Comparison of ENCODE assay signal across 14 mouse cellular contexts in the genomic region with DNA sequence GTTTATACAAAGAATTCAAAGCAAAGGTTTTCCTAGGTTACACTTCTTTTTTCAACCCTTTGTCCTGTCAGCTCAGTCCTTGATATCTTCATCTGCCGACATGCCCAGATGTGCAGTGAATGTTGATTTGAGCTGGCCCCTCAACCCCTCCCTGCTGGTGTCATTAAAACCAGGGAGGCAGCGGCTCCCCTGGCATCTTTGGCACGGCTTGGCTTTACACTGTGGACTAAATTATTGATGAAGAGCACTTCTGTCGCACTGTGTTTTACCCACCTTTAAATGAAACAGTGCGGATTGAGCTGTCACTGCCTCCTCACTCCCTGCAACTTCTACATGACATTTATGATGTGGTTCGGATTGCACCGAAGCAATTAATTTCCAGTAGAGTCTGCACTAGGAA.
DNase-seq lines count a peak whose midpoint lies in the region; ATAC-seq lines count a peak whose summit lies in the region.
"Had no signal": no experiment of that assay in that cellular context is flagged by ENCODE, and none has a peak within 500 bp of the region (broad histone marks: within the 10 kb centered on the region; RNA-seq: fewer than 3 reads in every experiment).

No protein-coding gene starts in this region.

- no peaks in the 10 kb centered on the region for H3K36me3 ChIP-seq in midbrain, embryonic 11.5 days (ENCODE audit: control insufficient read depth, insufficient read depth, low read length)
- no peaks in the 10 kb centered on the region for H3K36me3 ChIP-seq in midbrain, embryonic 10.5 days
- H3K36me3 ChIP-seq in hindbrain, embryonic 14.5 days (replicated peaks; ENCODE audit: control insufficient read depth, insufficient read depth): no peaks in the 10 kb centered on the region
- H3K36me3 ChIP-seq in midbrain, embryonic 16.5 days (ENCODE audit: control insufficient read depth, insufficient read depth, low read length): no peaks in the 10 kb centered on the region
- H3K36me3 ChIP-seq: forebrain, embryonic 10.5 days; heart, embryonic 12.5 days; intestine, embryonic 15.5 days; liver, embryonic 12.5 days had no signal

- 57% methylated on average over 7 of the region's 7 CpGs for WGBS in midbrain, embryonic 11.5 days
- 63% methylated on average over 7 of the region's 7 CpGs for WGBS in midbrain, embryonic 10.5 days
- 33% methylated on average over 7 of the region's 7 CpGs for WGBS in hindbrain, embryonic 14.5 days
- 24% methylated on average over 7 of the region's 7 CpGs for WGBS in midbrain, embryonic 16.5 days

- no peak overlapping the region for H3K4me2 ChIP-seq in midbrain, embryonic 11.5 days
- H3K4me2 ChIP-seq in hindbrain, embryonic 14.5 days (replicated peaks): peak overlapping the region; percentile 27; the same call in 1 of the 2 replicates
- peak overlapping the region; percentile 42 for H3K4me2 ChIP-seq in midbrain, embryonic 16.5 days (ENCODE audit: low read length)
- H3K4me2 ChIP-seq: heart, embryonic 12.5 days; intestine, embryonic 15.5 days; liver, embryonic 12.5 days; lung, embryonic 14.5 days had no signal

- H3K9ac ChIP-seq in midbrain, embryonic 11.5 days (ENCODE audit: low read length): no peak overlapping the region
- H3K9ac ChIP-seq in hindbrain, embryonic 14.5 days: no peak overlapping the region
- no peak overlapping the region for H3K9ac ChIP-seq in midbrain, embryonic 16.5 days (ENCODE audit: low read depth, low read length)
- H3K9ac ChIP-seq: heart, embryonic 12.5 days; intestine, embryonic 15.5 days; liver, embryonic 12.5 days; lung, embryonic 14.5 days had no signal

- no peaks in the 10 kb centered on the region for H3K27me3 ChIP-seq in midbrain, embryonic 11.5 days (ENCODE audit: control insufficient read depth, insufficient read depth, low read length)
- H3K27me3 ChIP-seq in midbrain, embryonic 10.5 days (ENCODE audit: low read depth, poor library complexity, severe bottlenecking): no peaks in the 10 kb centered on the region
- no peaks in the 10 kb centered on the region for H3K27me3 ChIP-seq in hindbrain, embryonic 14.5 days (ENCODE audit: control insufficient read depth, insufficient read depth, low read length)
- no peaks in the 10 kb centered on the region for H3K27me3 ChIP-seq in midbrain, embryonic 16.5 days (ENCODE audit: control insufficient read depth, insufficient read depth, low read depth, low read length)
- H3K27me3 ChIP-seq: heart, embryonic 12.5 days; intestine, embryonic 15.5 days; liver, embryonic 12.5 days had no signal

- H3K4me3 ChIP-seq in midbrain, embryonic 11.5 days (ENCODE audit: low read depth, low read length): no peak overlapping the region
- no peak overlapping the region for H3K4me3 ChIP-seq in midbrain, embryonic 10.5 days
- no peak overlapping the region for H3K4me3 ChIP-seq in hindbrain, embryonic 14.5 days (replicated peaks; ENCODE audit: low read length)
- H3K4me3 ChIP-seq in midbrain, embryonic 16.5 days (ENCODE audit: low read depth, low read length): no peak overlapping the region
- H3K4me3 ChIP-seq: forebrain, embryonic 10.5 days; heart, embryonic 12.5 days; intestine, embryonic 15.5 days; left cerebral cortex, adult 2 months; liver, embryonic 12.5 days had no signal

- H3K9me3 ChIP-seq in midbrain, embryonic 11.5 days (ENCODE audit: control insufficient read depth, low read length): no peaks in the 10 kb centered on the region
- H3K9me3 ChIP-seq in midbrain, embryonic 10.5 days (replicated peaks): no peaks in the 10 kb centered on the region
- no peaks in the 10 kb centered on the region for H3K9me3 ChIP-seq in hindbrain, embryonic 14.5 days (ENCODE audit: control insufficient read depth, low read length)
- H3K9me3 ChIP-seq in midbrain, embryonic 16.5 days (replicated peaks; ENCODE audit: control insufficient read depth, low read length, poor library complexity, severe bottlenecking): no peaks in the 10 kb centered on the region
- H3K9me3 ChIP-seq: forebrain, embryonic 10.5 days; heart, embryonic 12.5 days; intestine, embryonic 15.5 days; liver, embryonic 12.5 days had no signal

- DNase-seq in midbrain, embryonic 11.5 days (ENCODE audit: low spot score, missing footprints): no peak
- no peak for DNase-seq in midbrain, embryonic 10.5 days (ENCODE audit: low spot score)
- peak; percentile 37 for DNase-seq in hindbrain, embryonic 14.5 days (ENCODE audit: low spot score)
- DNase-seq in thymus, postnatal 0 days (ENCODE audit: low spot score): no peak
- no peak for DNase-seq in adipocyte (ENCODE audit: low spot score)
- no peak for DNase-seq in left cerebral cortex, adult 11 months (ENCODE audit: low spot score)
- DNase-seq: lung, embryonic 14.5 days; lung, postnatal 4 days had no signal

- no peaks in the 10 kb centered on the region; the same call in 1 of the 2 replicates for H3K4me1 ChIP-seq in midbrain, embryonic 11.5 days (ENCODE audit: control insufficient read depth, insufficient read depth, low read length)
- peaks cover 7% of the 10 kb centered on the region for H3K4me1 ChIP-seq in midbrain, embryonic 10.5 days
- peaks cover 4% of the 10 kb centered on the region for H3K4me1 ChIP-seq in hindbrain, embryonic 14.5 days (replicated peaks; ENCODE audit: control insufficient read depth, insufficient read depth, low read length)
- H3K4me1 ChIP-seq in midbrain, embryonic 16.5 days (ENCODE audit: control insufficient read depth, insufficient read depth, low read length): peaks cover 5% of the 10 kb centered on the region; the same call in 1 of the 2 replicates
- H3K4me1 ChIP-seq: forebrain, embryonic 10.5 days; heart, embryonic 12.5 days; intestine, embryonic 15.5 days; liver, embryonic 12.5 days had no signal

- no peak overlapping the region for H3K27ac ChIP-seq in midbrain, embryonic 11.5 days (ENCODE audit: low read depth, low read length)
- H3K27ac ChIP-seq in midbrain, embryonic 10.5 days (replicated peaks): no peak overlapping the region
- H3K27ac ChIP-seq in hindbrain, embryonic 14.5 days: peak overlapping the region; percentile 38
- H3K27ac ChIP-seq in midbrain, embryonic 16.5 days (ENCODE audit: low read length): peak overlapping the region; percentile 11; the same call in 1 of the 2 replicates
- H3K27ac ChIP-seq: forebrain, embryonic 10.5 days; intestine, embryonic 15.5 days; liver, embryonic 12.5 days had no signal

- ATAC-seq in midbrain, embryonic 11.5 days (ENCODE audit: low FRiP score): peak; percentile 84
- ATAC-seq in hindbrain, embryonic 14.5 days (ENCODE audit: low FRiP score): peak; percentile 88
- ATAC-seq in midbrain, embryonic 16.5 days: peak; percentile 96
- ATAC-seq: intestine, embryonic 15.5 days; liver, embryonic 12.5 days had no signal

Comparison
In these comparisons a context has a peak if more than half of its experiments do, and no peak if none do; other contexts are left out.
1. H3K27ac ChIP-seq: peak in hindbrain, embryonic 14.5 days (single experiment) and midbrain, embryonic 16.5 days (single experiment); none in midbrain, embryonic 11.5 days (single experiment) and midbrain, embryonic 10.5 days (single experiment).
2. Peak in every context shown above with its lines, with median percentiles within 50 percentile points of each other: ATAC-seq.